Mouse (Mus musculus): ENCODE data around the gene Slc12a5. TPM values are rescaled to one million over a fixed set of nuclear protein-coding genes. Genes with fewer than 3 reads are reported as not detected.
A peak's percentile ranks its signal among the peaks of the same experiment; 100 is the strongest.

Gene Slc12a5
- polyA plus RNA-seq, 1 experiment from 2014 or later = 0.93 TPM

DNA sequence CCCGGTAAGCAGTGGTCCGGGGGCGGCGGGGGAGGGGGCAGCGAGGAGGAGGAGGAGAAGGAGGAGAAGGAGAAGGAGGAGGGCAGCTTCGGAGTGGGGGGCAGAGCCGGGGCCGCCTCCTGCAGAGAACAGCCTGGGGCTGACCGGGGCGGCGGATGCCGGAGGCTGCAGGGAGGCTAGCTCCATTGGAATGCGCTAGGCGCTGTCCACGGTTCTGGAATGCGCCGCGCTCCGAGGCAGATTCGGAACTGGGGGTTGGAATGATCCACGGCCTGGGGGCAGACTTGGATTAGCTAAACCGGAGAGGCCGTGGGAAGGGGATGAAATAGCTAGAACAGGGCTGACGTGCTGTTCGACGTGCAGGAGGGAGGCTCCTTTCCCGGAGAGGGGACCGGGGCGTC, 7.8 kb downstream of the Slc12a5 start:
- H3K4me3 ChIP-seq = peak overlapping the region; percentile 52
- WGBS = 1% methylated on average over 29 of the region's 29 CpGs
- no peaks in the 10 kb centered on the region for H3K36me3 ChIP-seq (replicated peaks)
- H3K27ac ChIP-seq = no peak overlapping the region
- peaks cover 97% of the 10 kb centered on the region for H3K27me3 ChIP-seq (ENCODE audit: poor library complexity, severe bottlenecking)
- H3K9me3 ChIP-seq = no peaks in the 10 kb centered on the region
- peaks cover 64% of the 10 kb centered on the region for H3K4me1 ChIP-seq
- DNase-seq (ENCODE audit: extremely low spot score, low spot score) = peak; percentile 79

DNA sequence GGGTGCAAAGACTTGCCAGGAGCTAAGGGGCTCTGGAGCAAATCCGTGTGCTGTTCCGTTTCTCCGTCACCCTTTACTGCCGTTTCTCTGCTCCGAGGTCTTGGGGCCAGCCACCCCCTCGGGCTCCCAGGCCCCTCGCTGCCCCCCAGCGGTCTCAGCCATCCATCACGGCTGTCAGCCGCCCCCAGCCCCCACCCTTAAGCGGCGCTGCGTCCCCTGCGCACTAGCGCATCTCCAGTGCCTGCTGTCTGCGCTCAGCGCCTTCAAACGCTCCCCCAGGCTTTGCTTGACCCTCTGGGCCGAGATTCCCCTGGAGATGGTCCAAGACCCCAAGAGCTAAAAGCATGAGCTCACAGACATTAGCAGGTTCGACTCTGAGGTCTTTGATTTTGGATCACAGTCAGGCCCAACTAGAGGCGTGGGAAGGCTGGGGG, 8.8 kb downstream of the Slc12a5 start:
- Histone ChIP-seq H3K36me3 (replicated peaks) (no peaks in the 10 kb centered on the region), H3K27me3 (ENCODE audit: poor library complexity, severe bottlenecking) (peaks cover 94% of the 10 kb centered on the region), H3K4me3 (no peak overlapping the region), H3K9me3 (no peaks in the 10 kb centered on the region), H3K4me1 (peaks cover 55% of the 10 kb centered on the region), H3K27ac (no peak overlapping the region)
- 2% methylated on average over 21 of the region's 21 CpGs for WGBS
- DNase-seq (ENCODE audit: extremely low spot score, low spot score) = no peak

DNA sequence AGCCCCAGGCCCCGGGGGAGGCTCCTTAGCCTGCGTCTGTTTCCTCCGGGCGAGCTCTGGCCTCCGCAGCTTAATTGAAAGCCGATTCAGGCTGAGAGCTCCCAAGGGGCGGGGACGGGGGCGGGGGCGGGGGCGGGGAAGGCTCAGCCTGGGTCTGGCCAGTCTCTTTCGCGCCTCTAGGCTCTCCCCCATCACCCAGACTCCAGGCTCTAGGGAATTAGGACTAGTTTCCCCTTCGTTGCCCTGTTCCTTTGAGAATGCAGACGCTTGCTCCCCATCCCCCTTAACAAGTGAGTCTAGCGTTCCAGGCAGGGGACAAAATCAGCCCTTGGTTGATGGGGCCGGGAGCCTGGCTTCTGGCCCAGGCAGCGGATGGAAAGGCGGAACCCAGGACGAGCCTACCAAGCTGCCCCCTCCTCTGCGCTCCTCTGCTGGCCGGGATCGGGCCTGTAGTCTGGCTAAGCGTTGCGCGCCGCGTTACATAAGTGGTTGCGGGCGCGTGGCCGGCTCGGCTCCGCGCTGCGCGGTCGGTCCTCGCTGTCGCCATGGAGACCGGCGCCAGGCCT, 10.1 kb downstream of the Slc12a5 start:
- H3K9me3 ChIP-seq = no peaks in the 10 kb centered on the region
- peak; percentile 46 for DNase-seq (ENCODE audit: extremely low spot score, low spot score)
- H3K36me3 ChIP-seq (replicated peaks) = no peaks in the 10 kb centered on the region
- peak overlapping the region; percentile 47 for H3K4me3 ChIP-seq
- H3K27me3 ChIP-seq (ENCODE audit: poor library complexity, severe bottlenecking) = peaks cover 81% of the 10 kb centered on the region
- H3K4me1 ChIP-seq = peaks cover 45% of the 10 kb centered on the region
- peak overlapping the region; percentile 25; the same call in 1 of the 2 replicates for H3K27ac ChIP-seq
- WGBS = under 1% methylated on average over 42 of the region's 42 CpGs

DNA sequence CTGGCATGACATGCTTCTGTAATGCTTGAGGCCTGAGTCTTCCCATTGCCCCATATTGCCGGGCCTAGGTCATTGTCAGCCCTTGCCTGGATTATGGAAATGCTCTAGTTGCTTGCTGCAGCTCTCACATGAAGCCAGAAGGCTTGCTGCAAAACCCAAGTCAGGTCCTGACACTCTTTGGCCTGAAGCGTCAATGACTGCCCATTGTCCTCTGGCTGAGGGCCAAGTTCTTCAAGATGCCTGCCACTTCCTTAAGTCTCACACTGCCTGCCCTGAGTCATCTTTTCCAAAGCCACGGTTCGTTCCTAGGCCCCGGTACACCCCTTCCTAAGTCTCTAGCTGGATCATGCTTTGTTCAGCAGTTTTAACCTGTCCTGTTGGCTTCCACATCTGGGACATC, 12.0 kb downstream of the Slc12a5 start:
- H3K9me3 ChIP-seq = no peaks in the 10 kb centered on the region
- DNase-seq (ENCODE audit: extremely low spot score, low spot score) = no peak
- H3K27me3 ChIP-seq (ENCODE audit: poor library complexity, severe bottlenecking) = peaks cover 61% of the 10 kb centered on the region
- H3K4me3 ChIP-seq = no peak overlapping the region
- H3K27ac ChIP-seq = no peak overlapping the region
- peaks cover 39% of the 10 kb centered on the region for H3K4me1 ChIP-seq
- no peaks in the 10 kb centered on the region for H3K36me3 ChIP-seq (replicated peaks)
- WGBS = 83% methylated on average over 5 of the region's 5 CpGs

DNA sequence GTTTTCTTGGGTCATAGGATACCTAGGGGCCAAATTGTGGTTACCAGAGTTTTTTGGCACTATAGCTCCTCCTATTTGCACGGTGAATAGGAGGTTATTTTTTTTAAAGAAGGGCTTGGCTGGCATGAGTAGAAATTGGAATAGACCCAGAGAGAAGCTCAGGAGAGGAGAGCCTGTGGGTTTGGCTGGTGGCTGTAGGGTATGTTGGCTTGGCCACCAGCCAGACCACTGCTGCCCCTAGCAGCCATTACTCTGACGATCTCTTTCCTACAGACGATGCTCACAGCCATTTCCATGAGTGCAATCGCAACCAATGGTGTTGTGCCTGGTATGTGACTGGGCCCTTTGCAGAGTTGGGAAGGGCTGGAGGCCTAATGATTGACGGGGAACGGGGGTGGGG, 15.0 kb downstream of the Slc12a5 start:
- DNase-seq (ENCODE audit: extremely low spot score, low spot score) = no peak
- Histone ChIP-seq H3K27me3 (ENCODE audit: poor library complexity, severe bottlenecking) (peaks cover 33% of the 10 kb centered on the region), H3K36me3 (replicated peaks) (no peaks in the 10 kb centered on the region), H3K9me3 (no peaks in the 10 kb centered on the region), H3K27ac (no peak overlapping the region), H3K4me3 (no peak overlapping the region), H3K4me1 (peaks cover 9% of the 10 kb centered on the region)
- 87% methylated on average over 6 of the region's 6 CpGs for WGBS

DNA sequence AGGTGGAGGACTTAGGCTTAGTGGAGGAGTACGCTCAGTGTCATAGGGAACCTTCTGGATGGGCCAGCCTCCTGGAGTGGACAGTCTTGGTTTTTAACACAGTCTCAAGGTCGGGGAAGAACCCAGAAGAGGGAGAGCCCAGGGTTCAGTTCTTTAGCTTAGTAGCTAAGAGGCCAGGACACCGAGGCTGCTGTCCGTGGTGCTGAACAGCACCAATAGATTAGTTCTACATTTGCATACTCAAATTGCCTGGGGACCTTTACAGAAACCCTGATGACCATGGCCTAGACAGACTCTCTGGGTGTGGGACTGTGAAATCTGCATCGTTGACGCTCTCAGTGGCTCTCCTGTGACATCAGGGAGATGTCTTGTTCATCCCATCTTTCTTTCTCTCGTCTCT, 19.1 kb downstream of the Slc12a5 start:
- peak; percentile 62 for DNase-seq (ENCODE audit: extremely low spot score, low spot score)
- H3K9me3 ChIP-seq = no peaks in the 10 kb centered on the region
- H3K36me3 ChIP-seq (replicated peaks) = no peaks in the 10 kb centered on the region
- H3K27me3 ChIP-seq (ENCODE audit: poor library complexity, severe bottlenecking) = 0 out of 2 replicates have a peak, but pooled peaks cover 6% of the 10 kb centered on the region
- WGBS = 22% methylated on average over 7 of the region's 7 CpGs
- no peak overlapping the region for H3K27ac ChIP-seq
- H3K4me3 ChIP-seq = no peak overlapping the region
- peaks cover 4% of the 10 kb centered on the region; the same call in 1 of the 2 replicates for H3K4me1 ChIP-seq

DNA sequence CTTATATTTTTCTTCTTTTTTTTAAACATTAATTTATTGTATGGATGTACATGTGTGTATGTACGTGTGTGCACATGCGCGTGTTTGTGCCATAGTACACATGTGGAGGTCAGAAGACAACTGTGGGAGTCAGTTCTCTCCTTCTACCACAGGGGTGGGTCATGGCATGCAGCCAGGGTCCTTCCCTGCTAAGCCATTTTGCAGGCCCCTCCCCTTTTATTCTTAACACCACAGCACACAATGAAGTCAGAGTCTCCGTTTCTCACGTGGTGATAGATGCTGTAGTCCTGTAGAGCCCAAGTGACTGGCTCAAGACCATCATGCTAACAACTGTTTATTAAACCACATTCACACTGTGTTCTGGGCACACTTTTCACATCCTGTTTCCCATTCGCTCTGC, 25.4 kb downstream of the Slc12a5 start:
- 0 out of 2 replicates have a peak, but pooled peaks cover 6% of the 10 kb centered on the region for H3K27me3 ChIP-seq (ENCODE audit: poor library complexity, severe bottlenecking)
- H3K9me3 ChIP-seq = no peaks in the 10 kb centered on the region
- H3K4me3 ChIP-seq = no peak overlapping the region
- no peak overlapping the region for H3K27ac ChIP-seq
- 85% methylated on average over 6 of the region's 6 CpGs for WGBS
- H3K36me3 ChIP-seq (replicated peaks) = no peaks in the 10 kb centered on the region
- peaks cover 6% of the 10 kb centered on the region for H3K4me1 ChIP-seq
- DNase-seq (ENCODE audit: extremely low spot score, low spot score) = no peak

DNA sequence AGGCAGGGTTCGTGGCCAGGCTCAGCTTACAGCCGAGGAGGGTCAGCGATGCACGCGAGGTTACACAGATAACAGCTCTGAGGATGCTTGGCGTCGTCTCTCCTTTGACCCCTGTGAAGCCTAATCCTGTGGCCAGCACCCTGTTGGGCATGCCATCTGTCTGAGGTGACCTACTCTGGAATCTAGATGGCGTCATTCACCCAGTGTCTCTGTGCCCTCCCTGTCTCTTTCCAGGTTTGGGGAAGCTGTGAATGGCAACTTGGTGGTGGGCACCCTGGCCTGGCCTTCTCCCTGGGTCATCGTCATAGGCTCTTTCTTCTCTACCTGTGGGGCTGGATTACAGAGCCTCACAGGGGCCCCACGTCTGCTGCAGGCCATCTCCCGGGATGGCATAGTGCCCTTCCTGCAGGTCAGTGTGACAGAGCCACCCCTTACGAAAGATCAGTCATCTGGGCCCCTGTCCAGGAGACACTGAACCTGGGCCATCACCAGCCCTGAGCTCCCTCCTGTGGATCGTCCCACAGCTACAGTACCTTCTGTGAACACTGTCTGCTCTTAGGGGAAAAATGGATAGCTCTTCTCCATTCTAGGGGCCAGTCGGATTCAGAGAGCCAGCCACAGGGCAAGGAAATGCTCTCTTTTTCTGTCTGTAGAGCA, 25.9 kb downstream of the Slc12a5 start:
- Histone ChIP-seq H3K36me3 (replicated peaks) (no peaks in the 10 kb centered on the region), H3K9me3 (no peaks in the 10 kb centered on the region), H3K27ac (no peak overlapping the region), H3K4me3 (no peak overlapping the region), H3K4me1 (peaks cover 10% of the 10 kb centered on the region), H3K27me3 (ENCODE audit: poor library complexity, severe bottlenecking) (0 out of 2 replicates have a peak, but pooled peaks cover 5% of the 10 kb centered on the region)
- WGBS = 80% methylated on average over 14 of the region's 14 CpGs
- no peak for DNase-seq (ENCODE audit: extremely low spot score, low spot score)

DNA sequence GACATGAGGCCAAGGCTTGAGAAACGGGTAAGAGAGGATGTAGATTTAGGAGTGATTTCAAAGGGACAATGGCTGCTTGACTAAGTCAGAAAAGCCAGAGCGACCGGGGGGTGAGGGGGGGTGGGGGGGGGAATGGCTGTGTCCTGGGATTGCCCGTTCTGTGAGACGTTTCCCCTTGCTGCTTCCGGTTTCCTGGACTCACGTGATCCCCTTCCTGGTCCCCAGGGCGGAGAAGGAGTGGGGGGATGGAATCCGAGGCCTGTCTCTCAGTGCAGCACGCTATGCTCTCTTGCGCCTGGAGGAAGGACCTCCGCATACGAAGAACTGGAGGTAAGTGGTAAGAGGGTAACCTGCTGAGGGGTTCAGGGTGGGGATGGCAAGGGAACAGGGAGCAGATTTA, 28.2 kb downstream of the Slc12a5 start:
- Histone ChIP-seq H3K36me3 (replicated peaks) (no peaks in the 10 kb centered on the region), H3K9me3 (no peaks in the 10 kb centered on the region), H3K27me3 (ENCODE audit: poor library complexity, severe bottlenecking) (peaks cover 8% of the 10 kb centered on the region; the same call in 1 of the 2 replicates), H3K4me1 (peaks cover 10% of the 10 kb centered on the region), H3K4me3 (no peak overlapping the region), H3K27ac (no peak overlapping the region)
- no peak for DNase-seq (ENCODE audit: extremely low spot score, low spot score)
- WGBS = 68% methylated on average over 13 of the region's 13 CpGs

DNA sequence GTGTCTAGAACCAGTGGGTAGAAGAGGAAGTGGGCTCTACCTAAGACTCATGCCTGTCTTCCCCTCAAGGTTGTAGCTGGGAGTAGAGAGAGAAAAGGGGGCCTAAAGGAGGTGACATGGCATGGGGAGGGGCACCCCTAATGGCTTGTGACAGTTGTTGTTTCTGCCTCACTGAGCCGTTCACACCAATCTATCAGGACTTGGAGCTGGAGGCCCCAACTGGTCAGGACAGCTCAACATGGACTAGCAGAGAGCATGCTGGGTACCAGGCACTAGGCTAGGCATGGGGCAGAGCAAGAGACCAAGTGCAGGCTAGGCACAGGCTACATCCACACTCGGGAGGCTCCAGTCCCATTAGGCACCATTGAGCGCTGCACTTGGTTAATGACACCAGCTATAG, 30.5 kb downstream of the Slc12a5 start:
- Histone ChIP-seq H3K4me3 (no peak overlapping the region), H3K27me3 (ENCODE audit: poor library complexity, severe bottlenecking) (peaks cover 30% of the 10 kb centered on the region), H3K4me1 (peaks cover 6% of the 10 kb centered on the region), H3K27ac (no peak overlapping the region), H3K9me3 (no peaks in the 10 kb centered on the region), H3K36me3 (replicated peaks) (no peaks in the 10 kb centered on the region)
- no peak for DNase-seq (ENCODE audit: extremely low spot score, low spot score)
- WGBS = 79% methylated on average over 3 of the region's 3 CpGs

DNA sequence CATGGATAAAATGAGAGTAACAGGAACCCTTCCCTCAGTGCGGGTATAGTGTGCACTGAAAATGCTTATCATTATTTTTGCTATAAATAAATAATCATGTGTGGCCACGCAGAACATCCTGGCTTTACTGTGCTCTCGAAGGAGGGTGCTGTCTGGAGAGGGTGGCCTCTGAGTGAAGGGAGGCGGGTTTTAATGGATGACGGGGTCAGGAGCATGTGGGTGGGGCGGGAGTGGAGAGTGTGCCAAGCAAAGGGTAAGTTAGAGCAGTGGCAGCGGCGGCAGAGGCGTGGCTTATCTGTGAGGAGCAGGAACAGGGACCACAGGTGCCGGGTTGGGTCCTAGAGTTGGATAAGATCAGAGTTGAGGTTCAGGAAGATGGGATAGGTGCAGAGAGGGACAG, 31.2 kb downstream of the Slc12a5 start:
- H3K27ac ChIP-seq = no peak overlapping the region
- WGBS = 62% methylated on average over 10 of the region's 10 CpGs
- H3K36me3 ChIP-seq (replicated peaks) = no peaks in the 10 kb centered on the region
- H3K9me3 ChIP-seq = no peaks in the 10 kb centered on the region
- H3K4me3 ChIP-seq = no peak overlapping the region
- peaks cover 32% of the 10 kb centered on the region for H3K27me3 ChIP-seq (ENCODE audit: poor library complexity, severe bottlenecking)
- peaks cover 7% of the 10 kb centered on the region for H3K4me1 ChIP-seq
- no peak for DNase-seq (ENCODE audit: extremely low spot score, low spot score)

DNA sequence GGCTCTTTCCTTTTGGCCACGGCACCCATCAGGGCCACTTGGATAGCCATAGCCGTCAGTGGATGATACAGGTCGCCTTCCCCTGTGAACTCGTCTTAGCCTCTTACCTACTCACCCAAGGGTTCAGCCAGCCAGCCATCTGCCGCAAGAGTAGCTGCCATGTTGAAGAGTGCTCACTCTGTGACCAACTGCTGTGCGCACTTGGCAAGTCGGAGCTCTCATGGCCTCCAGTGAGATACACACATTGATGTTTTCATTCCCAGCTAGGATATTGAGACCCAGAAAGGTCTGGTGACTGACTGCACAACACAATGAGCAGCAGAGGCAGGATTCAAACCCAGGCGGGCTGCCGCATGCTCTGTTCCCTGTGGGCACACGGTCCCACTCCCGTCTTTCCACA, 33.6 kb downstream of the Slc12a5 start:
- H3K27ac ChIP-seq = no peak overlapping the region
- H3K4me3 ChIP-seq = no peak overlapping the region
- WGBS = 90% methylated on average over 11 of the region's 11 CpGs
- H3K9me3 ChIP-seq = no peaks in the 10 kb centered on the region
- peaks cover 8% of the 10 kb centered on the region for H3K36me3 ChIP-seq (replicated peaks)
- no peak for DNase-seq (ENCODE audit: extremely low spot score, low spot score)
- peaks cover 29% of the 10 kb centered on the region for H3K4me1 ChIP-seq
- H3K27me3 ChIP-seq (ENCODE audit: poor library complexity, severe bottlenecking) = peaks cover 55% of the 10 kb centered on the region

DNA sequence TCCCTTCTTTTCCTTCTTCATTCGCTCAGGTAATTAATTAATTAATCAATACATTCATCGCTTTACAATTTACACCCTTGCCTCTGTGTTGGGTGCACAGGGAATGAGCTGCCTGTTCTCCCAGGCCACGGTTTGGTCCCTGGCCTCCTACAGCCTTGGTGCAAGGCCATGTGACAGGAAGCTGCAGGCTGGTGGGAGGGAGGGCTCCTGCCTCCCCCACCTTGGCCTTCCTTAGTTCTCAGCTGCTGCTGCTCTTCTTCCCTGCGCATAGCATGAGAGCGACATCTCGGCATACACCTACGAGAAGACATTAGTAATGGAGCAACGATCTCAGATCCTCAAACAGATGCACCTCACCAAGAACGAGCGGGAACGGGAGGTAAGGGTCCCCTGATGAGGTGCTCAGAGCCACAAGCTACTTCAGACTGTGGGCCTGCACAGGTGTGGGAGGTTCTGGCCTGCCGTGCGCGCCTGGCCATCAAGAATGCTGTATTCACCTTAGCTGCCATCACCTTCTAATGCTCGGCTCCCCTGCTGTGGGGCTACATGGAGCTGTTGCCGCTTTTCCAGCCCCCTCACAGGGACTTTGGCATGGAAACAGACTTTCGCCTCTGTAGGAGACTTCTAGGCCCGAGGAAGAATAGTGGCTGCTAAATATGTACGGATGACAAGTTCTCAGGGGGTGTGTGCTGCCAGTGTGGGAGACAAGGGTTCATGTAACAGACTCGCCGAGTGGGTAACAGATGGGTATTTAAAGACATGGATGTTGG, 34.2 kb downstream of the Slc12a5 start:
- H3K27ac ChIP-seq = no peak overlapping the region
- peaks cover 15% of the 10 kb centered on the region for H3K36me3 ChIP-seq (replicated peaks)
- 61% methylated on average over 21 of the region's 21 CpGs for WGBS
- H3K27me3 ChIP-seq (ENCODE audit: poor library complexity, severe bottlenecking) = peaks cover 62% of the 10 kb centered on the region
- peaks cover 29% of the 10 kb centered on the region for H3K4me1 ChIP-seq
- H3K9me3 ChIP-seq = no peaks in the 10 kb centered on the region
- no peak overlapping the region for H3K4me3 ChIP-seq
- DNase-seq (ENCODE audit: extremely low spot score, low spot score) = no peak

All from forebrain, embryonic 10.5 days (tissue).